Mouse (Mus musculus) intestine, embryonic 15.5 days (tissue): Measurements from ENCODE around the gene Cnot11. TPM values are rescaled to one million over a fixed set of nuclear protein-coding genes. Genes with fewer than 3 reads are reported as not detected.

Experiments
- ATAC-seq: fragments of 200-750 bp; cut with Nextera tagmentation; 2 replicates; pipeline ENCODE4 v1.8.0; 2017; ENCODE audit warnings: moderate TSS enrichment, moderate library complexity
- H3K27ac ChIP-seq: fragments of 300-500 bp; sonication (generic); 2 replicates; pipeline ENCODE4 v1.5.1; 2015; ENCODE audit warnings: mild to moderate bottlenecking, inconsistent platforms
- H3K27me3 ChIP-seq: fragments of 300-500 bp; sonication (generic); replicated peaks from 2 replicates; pipeline ENCODE4 v1.6.1; 2015; ENCODE audit warnings: inconsistent platforms
- H3K36me3 ChIP-seq: fragments of 300-500 bp; sonication (generic); 2 replicates; pipeline ENCODE4 v1.6.1; 2015; ENCODE audit warnings: inconsistent platforms
- H3K4me1 ChIP-seq: fragments of 300-500 bp; sonication (generic); replicated peaks from 2 replicates; pipeline ENCODE4 v1.6.1; 2015; ENCODE audit warnings: inconsistent platforms
- H3K4me2 ChIP-seq: fragments of 300-500 bp; sonication (generic); replicated peaks from 2 replicates; pipeline ENCODE4 v1.6.1; 2015; ENCODE audit warnings: mild to moderate bottlenecking, inconsistent platforms
- H3K4me3 ChIP-seq: fragments of 300-500 bp; sonication (generic); replicated peaks from 2 replicates; pipeline ENCODE4 v1.5.1; 2015; ENCODE audit warnings: inconsistent platforms
- H3K9ac ChIP-seq: fragments of 300-500 bp; sonication (generic); 2 replicates; pipeline ENCODE4 v1.6.1; 2015; ENCODE audit warnings: inconsistent platforms
- H3K9me3 ChIP-seq: fragments of 300-500 bp; sonication (generic); 2 replicates; pipeline ENCODE4 v1.6.1; 2016; ENCODE audit warnings: inconsistent platforms
- WGBS: fragments of 180-500 bp; shearing (Covaris S2); methylation state at CpG from one replicate; pipeline ENCODE4 v1.1.7; 2015; 5-methylcytosine and 5-hydroxymethylcytosine counted together
- polyA plus RNA-seq: library from polyadenylated mRNA; unstranded; fragments of >200 nt; fragmentation: Nextera tagmentation; extraction: Ambion mirVana; gene quantifications from 2 replicates; pipeline ENCODE4 v1.2.1, GENCODE M21; 2015

Gene Cnot11
- polyA plus RNA-seq, 1 experiment from 2014 or later, result 20.6 TPM

DNA sequence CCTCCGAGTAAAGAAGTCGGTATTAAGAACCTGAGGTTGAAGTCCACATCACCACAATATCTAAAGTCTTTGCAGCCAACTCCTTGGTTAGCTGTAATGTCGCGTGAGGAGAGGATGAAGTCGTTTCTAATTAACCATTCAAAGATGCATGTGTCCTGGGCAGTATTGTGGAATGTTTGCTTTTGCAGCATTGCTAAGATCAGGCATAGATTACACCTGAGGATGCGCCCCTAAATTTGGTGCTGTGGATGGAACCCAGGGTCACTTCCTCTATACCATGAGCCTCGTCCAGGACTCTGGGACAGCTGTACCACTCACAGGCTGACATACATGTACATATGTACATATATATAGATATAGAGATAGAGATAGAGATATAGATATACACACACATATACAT, 1.9 kb downstream of the Cnot11 start:
- H3K9me3 ChIP-seq, result no peaks in the 10 kb centered on the region
- no peaks in the 10 kb centered on the region for H3K27me3 ChIP-seq
- peak overlapping the region; percentile 82 for H3K4me2 ChIP-seq
- H3K4me1 ChIP-seq, result peaks cover 12% of the 10 kb centered on the region
- peak overlapping the region; percentile 98 for H3K9ac ChIP-seq
- peak overlapping the region; percentile 96 for H3K4me3 ChIP-seq
- H3K27ac ChIP-seq, result no peak overlapping the region
- peaks cover 27% of the 10 kb centered on the region for H3K36me3 ChIP-seq
- WGBS, result 28% methylated on average over 7 of the region's 7 CpGs
- 0 out of 2 replicates have a peak, but pooled peaks have one; percentile 8 for ATAC-seq

DNA sequence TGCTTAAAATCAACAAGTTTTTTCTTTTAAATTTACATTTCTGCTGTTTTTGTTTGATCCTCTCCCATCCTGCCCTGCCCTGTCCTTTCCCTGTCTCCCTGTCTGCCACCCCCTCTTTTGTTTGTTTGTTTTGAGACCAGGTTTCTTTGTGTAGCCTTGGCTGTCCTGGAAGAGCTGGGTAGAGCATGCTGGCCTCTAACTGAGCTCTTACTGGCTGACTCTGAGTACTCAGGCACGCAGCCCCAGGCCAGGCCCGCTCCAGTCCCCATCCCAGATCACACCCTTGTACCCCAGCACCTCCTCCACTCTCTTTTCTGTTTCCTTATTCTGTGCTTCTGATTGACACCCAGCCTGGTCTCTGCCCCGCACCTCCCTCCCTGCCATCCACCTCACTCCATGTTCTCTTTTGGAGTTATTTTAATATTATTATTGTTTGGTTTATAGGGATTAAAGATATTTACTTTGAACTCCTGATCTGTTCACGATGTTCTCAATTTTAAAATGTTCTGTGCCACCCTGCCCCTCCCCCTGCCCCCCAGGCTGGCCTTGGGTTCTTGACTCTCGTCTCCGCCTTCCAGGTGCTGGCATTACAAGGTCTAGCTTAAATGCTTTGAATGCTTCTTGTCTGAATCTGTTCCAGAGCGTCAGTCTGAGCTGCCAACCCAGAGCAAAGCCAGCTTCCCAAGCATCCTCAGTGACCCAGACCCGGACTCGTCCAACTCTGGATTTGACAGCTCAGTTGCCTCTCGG, 3.0 kb downstream of the Cnot11 start:
- WGBS, result 85% methylated on average over 10 of the region's 10 CpGs
- Histone ChIP-seq H3K9me3 (no peaks in the 10 kb centered on the region), H3K9ac (no peak overlapping the region)

DNA sequence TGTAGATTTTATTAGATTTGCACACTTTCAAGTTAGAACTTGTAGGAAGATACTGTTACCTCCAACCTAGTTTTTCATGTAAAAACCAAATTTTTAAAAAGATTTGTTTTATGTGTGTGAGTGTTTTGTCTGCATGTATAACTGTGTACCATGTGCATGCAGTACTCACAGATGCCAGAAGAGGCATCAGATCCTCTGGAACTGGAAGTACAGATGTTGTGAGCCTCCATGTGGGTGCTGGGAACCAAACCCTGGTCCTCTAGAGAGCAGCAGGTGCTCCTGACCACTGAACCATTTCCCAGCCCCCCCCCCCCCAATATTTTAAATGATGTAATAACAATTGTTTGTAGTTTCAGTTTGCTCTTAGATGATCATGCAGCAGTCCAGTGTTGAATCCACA, 5.8 kb downstream of the Cnot11 start:
- H3K36me3 ChIP-seq, result peaks cover 32% of the 10 kb centered on the region
- peaks cover 9% of the 10 kb centered on the region for H3K4me1 ChIP-seq
- no peak overlapping the region for H3K27ac ChIP-seq
- no peaks in the 10 kb centered on the region for H3K9me3 ChIP-seq
- H3K4me2 ChIP-seq, result no peak overlapping the region
- H3K9ac ChIP-seq, result no peak overlapping the region
- H3K27me3 ChIP-seq, result no peaks in the 10 kb centered on the region
- no peak for ATAC-seq
- no peak overlapping the region for H3K4me3 ChIP-seq

More for the DNA sequence above, 3.0 kb downstream of the Cnot11 start:
- Histone ChIP-seq H3K27me3 (no peaks in the 10 kb centered on the region), H3K4me1 (peaks cover 12% of the 10 kb centered on the region), H3K4me3 (no peak overlapping the region), H3K36me3 (peaks cover 31% of the 10 kb centered on the region), H3K4me2 (no peak overlapping the region), H3K27ac (no peak overlapping the region)
- no peak for ATAC-seq

DNA sequence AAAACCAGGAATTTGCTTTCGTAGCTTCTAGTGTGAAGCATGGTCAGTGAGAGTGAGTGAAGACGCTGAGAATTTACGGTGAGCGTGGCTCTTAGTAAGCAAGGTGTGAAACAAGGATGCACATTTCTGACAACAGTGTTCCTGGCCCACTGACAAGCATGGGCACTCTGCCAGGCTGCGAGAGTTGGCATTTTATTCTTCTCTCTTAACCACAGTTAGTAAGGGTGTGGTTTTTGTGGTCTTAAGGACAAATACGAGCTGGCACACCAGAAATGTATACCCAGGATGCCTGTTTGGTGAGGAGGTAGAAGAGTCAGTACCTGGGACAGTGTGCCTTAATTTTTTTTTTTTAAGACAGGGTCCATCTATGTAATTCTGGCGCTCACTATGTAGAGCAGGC, 10.8 kb downstream of the Cnot11 start:
- 93% methylated on average over 7 of the region's 7 CpGs for WGBS
- Histone ChIP-seq H3K9me3 (no peaks in the 10 kb centered on the region), H3K4me3 (no peak overlapping the region), H3K4me2 (no peak overlapping the region), H3K36me3 (peaks cover 24% of the 10 kb centered on the region), H3K9ac (no peak overlapping the region), H3K27ac (no peak overlapping the region), H3K4me1 (no peaks in the 10 kb centered on the region), H3K27me3 (no peaks in the 10 kb centered on the region)
- ATAC-seq, result no peak

DNA sequence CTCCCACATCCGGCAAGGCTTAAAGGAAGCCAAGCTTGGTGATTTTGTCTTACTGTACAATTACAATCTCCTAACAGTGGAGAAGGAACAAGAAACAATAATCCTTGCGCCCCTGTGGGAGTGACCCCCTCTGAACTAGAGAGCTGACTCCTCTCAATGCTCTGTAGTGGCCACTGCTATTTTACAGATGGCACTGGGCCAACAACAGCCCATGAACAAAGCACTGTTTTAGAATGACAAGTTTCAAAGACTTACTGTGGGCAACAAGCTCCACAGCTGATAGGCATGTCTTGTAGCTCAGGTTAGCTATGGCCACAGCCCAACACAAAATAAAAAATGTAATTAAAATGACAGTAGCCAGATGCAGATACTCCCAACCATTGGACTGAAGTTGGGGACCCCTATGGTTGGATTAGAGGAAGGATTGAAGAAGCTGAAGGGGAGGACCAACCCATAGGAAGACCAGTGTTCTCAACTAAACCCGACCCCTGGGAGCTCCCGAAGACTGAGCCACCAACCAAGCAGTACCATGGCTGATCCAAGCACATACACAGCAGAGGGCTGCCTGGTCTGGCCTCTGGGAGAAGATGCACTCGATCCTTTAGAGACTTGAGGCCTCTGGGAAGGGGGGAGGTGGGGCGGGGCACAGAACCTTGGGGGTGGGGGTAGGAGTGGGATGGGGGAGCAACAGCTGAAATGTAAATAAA, 11.5 kb downstream of the Cnot11 start:
- no peaks in the 10 kb centered on the region for H3K4me1 ChIP-seq
- H3K27me3 ChIP-seq, result no peaks in the 10 kb centered on the region
- no peak overlapping the region for H3K27ac ChIP-seq
- H3K9ac ChIP-seq, result no peak overlapping the region
- WGBS, result 87% methylated on average over 6 of the region's 6 CpGs
- no peak overlapping the region for H3K4me2 ChIP-seq
- no peak overlapping the region for H3K4me3 ChIP-seq
- no peaks in the 10 kb centered on the region for H3K9me3 ChIP-seq
- ATAC-seq, result peak; percentile 36; the same call in 1 of the 2 replicates
- H3K36me3 ChIP-seq, result peaks cover 23% of the 10 kb centered on the region

DNA sequence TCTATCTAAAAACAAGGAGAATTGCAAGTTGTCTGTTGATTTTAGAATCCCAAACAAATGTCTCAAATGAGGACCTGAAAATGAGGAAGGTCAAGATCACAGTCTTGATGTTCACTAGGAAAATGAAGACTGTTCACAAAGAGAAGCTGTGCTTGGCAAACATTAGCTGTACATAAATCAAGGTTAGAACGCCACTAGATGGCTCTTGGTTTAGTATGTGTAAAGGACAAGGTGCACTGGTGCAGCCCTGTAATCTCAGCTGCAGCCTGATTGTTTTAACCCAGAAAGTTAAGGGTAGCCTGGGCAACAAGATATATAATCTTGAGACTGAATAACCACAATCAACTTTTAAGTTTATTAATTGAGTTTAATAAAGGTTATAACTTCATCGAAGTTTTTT, 12.4 kb downstream of the Cnot11 start:
- 50% methylated on average over 2 of the region's 2 CpGs for WGBS
- ATAC-seq, result no peak
- peaks cover 23% of the 10 kb centered on the region for H3K36me3 ChIP-seq

DNA sequence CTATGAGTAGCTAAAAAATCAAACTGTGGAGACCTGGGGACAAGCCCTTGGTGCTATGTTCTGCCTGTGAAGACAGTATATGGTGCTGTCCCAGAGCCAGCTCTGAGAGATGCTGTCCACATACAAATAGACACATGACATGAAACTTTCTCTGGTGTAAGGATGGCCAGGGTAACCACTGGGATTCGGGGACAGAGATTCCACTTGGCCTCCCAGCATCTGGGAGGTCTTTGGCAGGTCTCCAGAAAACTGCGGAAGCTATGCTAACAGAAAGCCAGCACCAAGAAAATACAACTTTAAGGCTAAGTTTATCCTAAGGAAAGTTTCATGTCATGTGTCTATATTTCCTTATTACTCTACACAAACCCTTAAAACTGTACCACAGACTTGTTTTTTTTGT, 15.0 kb downstream of the Cnot11 start:
- H3K36me3 ChIP-seq, result peaks cover 20% of the 10 kb centered on the region
- WGBS, result 51% methylated on average over 2 of the region's 2 CpGs
- no peak overlapping the region for H3K27ac ChIP-seq

More for the DNA sequence above, 12.4 kb downstream of the Cnot11 start:
- Histone ChIP-seq H3K9me3 (no peaks in the 10 kb centered on the region), H3K4me2 (no peak overlapping the region), H3K4me1 (no peaks in the 10 kb centered on the region), H3K27ac (no peak overlapping the region), H3K9ac (no peak overlapping the region), H3K4me3 (no peak overlapping the region), H3K27me3 (no peaks in the 10 kb centered on the region)

DNA sequence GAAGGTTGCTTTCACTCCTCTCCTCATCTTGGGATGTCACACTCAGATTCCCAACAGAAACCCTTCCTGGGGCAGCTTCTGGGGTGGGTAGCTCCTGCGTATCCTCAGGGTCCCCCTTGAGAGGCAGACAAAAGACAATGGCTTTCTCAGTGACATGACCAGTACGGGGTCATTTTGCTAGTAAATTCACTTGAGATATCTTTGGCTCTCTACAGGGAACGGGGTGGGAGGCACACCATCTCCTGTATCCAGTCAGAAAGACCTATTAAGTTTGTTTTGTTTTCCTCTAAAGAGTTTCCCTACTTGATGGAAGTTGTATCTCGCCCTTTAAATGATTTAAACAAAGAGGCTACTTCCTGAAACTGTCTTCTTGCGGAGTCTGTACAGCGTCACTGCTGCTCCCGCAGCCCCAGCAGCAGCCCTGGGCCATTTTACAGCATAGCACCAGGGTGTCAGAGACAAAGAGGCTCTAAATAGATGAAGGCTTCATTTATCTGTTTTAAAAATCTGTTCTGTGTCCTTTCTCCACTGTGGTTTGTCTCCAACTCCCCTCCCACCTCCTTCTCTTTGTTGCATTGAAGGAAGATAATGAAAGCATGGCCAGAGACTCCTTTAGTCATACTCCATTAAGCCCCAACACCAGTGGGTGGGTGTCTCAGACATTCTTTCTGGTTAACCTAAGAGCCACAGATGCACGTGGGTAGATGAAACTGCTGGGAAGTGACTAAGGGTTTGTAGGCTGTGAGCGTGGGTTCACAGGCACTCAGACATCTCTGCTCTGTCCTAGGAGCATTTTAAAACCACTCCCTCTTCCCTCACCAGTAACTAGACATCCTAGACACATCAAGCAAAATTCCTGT, 21.0 kb downstream of the Cnot11 start:
- Histone ChIP-seq H3K27me3 (no peaks in the 10 kb centered on the region), H3K9ac (no peak overlapping the region), H3K4me2 (no peak overlapping the region), H3K36me3 (peaks cover 5% of the 10 kb centered on the region; the same call in 1 of the 2 replicates), H3K4me1 (peaks cover 3% of the 10 kb centered on the region; the same call in 1 of the 2 replicates), H3K4me3 (no peak overlapping the region), H3K27ac (no peak overlapping the region), H3K9me3 (no peaks in the 10 kb centered on the region)
- WGBS, result 41% methylated on average over 9 of the region's 9 CpGs
- peak; percentile 47; the same call in 1 of the 2 replicates for ATAC-seq

More for the DNA sequence above, 15.0 kb downstream of the Cnot11 start:
- peak; percentile 42; the same call in 1 of the 2 replicates for ATAC-seq
- H3K9ac ChIP-seq, result no peak overlapping the region
- no peaks in the 10 kb centered on the region for H3K27me3 ChIP-seq
- H3K4me2 ChIP-seq, result no peak overlapping the region
- no peak overlapping the region for H3K4me3 ChIP-seq
- no peaks in the 10 kb centered on the region for H3K9me3 ChIP-seq
- H3K4me1 ChIP-seq, result no peaks in the 10 kb centered on the region

DNA sequence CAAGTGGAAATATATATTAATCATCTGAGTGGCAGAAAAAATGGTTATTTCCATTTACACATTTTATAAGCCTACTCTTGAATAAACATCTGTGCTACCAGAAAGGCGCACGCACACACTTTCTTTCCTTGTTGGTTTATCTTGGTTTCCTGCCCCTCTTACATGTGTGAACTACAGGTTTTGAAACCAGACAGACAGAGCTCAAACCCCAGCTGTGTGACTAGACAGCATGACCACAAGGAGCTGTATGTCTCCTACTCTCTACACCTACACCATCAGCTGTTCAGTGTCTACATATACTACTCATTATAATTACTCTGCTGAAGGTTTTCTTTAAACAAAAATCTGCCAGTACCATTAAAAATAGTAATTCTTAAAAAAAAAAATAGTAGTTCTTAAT, 24.2 kb downstream of the Cnot11 start:
- H3K27me3 ChIP-seq, result no peaks in the 10 kb centered on the region
- no peak overlapping the region for H3K4me3 ChIP-seq
- peaks cover 3% of the 10 kb centered on the region; the same call in 1 of the 2 replicates for H3K4me1 ChIP-seq
- WGBS, result 82% methylated on average over 2 of the region's 2 CpGs
- H3K9ac ChIP-seq, result no peak overlapping the region
- H3K27ac ChIP-seq, result no peak overlapping the region
- ATAC-seq, result no peak
- H3K9me3 ChIP-seq, result no peaks in the 10 kb centered on the region
- H3K4me2 ChIP-seq, result no peak overlapping the region
- H3K36me3 ChIP-seq, result peaks cover 4% of the 10 kb centered on the region; the same call in 1 of the 2 replicates

DNA sequence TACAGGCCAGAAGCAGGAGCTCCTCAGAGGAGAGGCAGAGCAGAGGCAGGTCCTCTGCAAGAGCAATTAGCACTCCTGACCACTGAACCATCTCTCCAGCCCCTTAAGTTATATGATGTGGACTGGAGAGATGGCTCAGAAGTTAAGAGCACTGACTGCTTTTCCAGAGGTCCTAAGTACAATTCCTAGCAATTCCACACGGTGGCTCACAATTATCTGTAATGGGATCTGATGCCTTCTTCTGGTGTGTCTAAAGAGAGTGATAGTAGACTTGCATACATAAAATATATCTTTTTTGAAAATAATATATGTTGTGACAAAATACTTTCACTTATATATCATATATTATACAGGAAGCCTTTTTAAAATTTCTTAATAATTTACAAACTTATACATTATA, 27.1 kb downstream of the Cnot11 start:
- no peaks in the 10 kb centered on the region; the same call in 1 of the 2 replicates for H3K36me3 ChIP-seq

DNA sequence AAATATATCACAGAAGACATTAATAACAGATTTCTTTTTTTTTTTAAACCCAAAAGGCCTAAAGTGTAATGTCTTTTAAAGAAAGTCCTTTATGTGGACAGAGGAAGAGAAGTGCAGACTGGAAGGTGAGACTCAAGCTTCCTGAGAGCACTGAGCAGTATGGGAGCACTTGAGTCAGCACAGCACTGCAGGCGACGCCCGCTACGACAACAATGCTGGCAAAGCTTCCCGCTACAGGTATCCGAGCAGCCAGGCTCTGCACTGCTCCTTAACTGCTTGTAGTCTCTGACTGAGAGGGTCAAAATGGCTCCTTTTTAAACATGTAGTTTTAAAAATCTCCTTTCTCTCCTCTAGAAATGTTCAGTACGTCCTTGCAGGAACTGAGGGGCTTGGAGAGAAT, 28.4 kb downstream of the Cnot11 start:
- 80% methylated on average over 7 of the region's 7 CpGs for WGBS
- Histone ChIP-seq H3K27me3 (no peaks in the 10 kb centered on the region), H3K4me1 (no peaks in the 10 kb centered on the region), H3K4me3 (no peak overlapping the region), H3K4me2 (no peak overlapping the region), H3K27ac (no peak overlapping the region), H3K9ac (no peak overlapping the region), H3K36me3 (no peaks in the 10 kb centered on the region; the same call in 1 of the 2 replicates), H3K9me3 (no peaks in the 10 kb centered on the region)
- no peak for ATAC-seq

More for the DNA sequence above, 27.1 kb downstream of the Cnot11 start:
- Histone ChIP-seq H3K27ac (no peak overlapping the region), H3K4me3 (no peak overlapping the region), H3K4me2 (no peak overlapping the region), H3K27me3 (no peaks in the 10 kb centered on the region), H3K9ac (no peak overlapping the region), H3K4me1 (no peaks in the 10 kb centered on the region), H3K9me3 (no peaks in the 10 kb centered on the region)
- WGBS, result 24% methylated on average over 1 of the region's 1 CpGs
- ATAC-seq, result no peak

DNA sequence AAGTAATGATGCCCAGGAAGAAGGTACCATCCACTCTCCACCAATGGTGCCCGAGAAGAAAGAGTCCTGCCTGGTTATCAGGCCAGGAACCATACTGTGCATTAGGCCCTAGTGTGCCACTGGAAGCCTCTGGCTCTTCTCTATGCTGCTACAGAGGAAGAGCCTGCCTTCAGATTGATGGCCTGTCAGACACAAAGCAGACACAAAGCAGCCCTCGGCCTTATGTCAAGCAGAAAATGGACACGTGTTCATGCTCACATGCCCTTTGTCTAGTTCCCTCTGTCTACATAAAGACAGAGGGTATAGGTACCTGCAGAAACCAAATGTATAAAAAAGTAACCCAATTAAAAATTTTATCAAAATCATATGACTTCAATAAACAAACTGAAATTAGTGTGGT, 29.8 kb downstream of the Cnot11 start:
- Histone ChIP-seq H3K9ac (no peak overlapping the region), H3K4me2 (no peak overlapping the region), H3K4me3 (no peak overlapping the region), H3K27me3 (no peaks in the 10 kb centered on the region), H3K27ac (no peak overlapping the region), H3K36me3 (peaks cover 2% of the 10 kb centered on the region; the same call in 1 of the 2 replicates), H3K9me3 (no peaks in the 10 kb centered on the region), H3K4me1 (no peaks in the 10 kb centered on the region)
- ATAC-seq, result no peak
- WGBS, result 48% methylated on average over 3 of the region's 3 CpGs
